Mouse (Mus musculus) skeletal muscle tissue, adult 2 months (tissue): Measurements from ENCODE around the gene Trim38.
A peak's percentile ranks its signal among the peaks of the same experiment; 100 is the strongest.

Source experiments
- DNase-seq: peaks from one replicate; pipeline ENCODE4 v3.0.0-alpha.2; 2012; ENCODE audit warnings: low read depth, low spot score

The Trim38 gene

DNA sequence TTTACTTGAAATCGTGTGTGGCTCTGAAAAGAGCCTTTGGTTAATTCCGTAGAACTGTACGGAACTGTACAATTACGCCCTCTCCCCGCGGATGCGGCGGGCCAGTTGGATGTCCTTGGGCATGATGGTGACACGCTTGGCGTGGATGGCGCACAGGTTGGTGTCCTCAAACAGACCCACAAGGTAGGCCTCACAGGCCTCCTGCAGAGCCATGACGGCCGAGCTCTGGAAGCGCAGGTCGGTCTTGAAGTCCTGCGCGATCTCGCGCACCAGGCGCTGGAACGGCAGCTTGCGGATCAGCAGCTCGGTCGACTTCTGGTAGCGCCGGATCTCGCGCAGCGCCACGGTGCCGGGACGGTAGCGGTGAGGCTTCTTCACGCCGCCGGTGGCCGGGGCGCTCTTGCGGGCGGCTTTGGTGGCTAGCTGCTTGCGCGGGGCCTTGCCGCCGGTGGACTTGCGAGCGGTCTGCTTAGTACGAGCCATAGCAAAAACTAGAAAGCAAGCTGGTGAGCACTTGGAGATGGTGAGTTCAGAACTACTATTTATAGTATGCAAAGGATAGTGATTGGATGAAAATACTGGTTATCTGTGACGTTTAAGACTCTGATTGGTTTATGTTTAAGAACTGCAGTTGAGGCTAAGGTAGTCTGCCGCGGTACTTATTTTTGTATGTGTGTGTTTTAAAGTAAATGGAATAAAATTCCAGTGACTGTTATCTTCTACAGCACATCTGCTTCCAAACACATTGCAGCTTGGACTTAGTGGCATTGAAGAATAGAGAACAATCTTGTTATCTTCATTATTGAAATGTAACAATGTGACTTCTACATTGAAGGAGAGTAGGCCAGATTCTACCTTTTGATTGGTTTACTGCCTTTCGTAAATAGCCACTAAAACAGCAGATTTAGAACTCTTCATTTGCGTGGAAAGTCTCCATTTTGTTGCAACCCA, 7.6 kb upstream of the Trim38 start, which contains the start of gene Hist1h3a:
Gene Hist1h3a (minus strand): TSS at position 516 of the 951 bp plus-strand sequence.
- peak; percentile 79 for DNase-seq

DNA sequence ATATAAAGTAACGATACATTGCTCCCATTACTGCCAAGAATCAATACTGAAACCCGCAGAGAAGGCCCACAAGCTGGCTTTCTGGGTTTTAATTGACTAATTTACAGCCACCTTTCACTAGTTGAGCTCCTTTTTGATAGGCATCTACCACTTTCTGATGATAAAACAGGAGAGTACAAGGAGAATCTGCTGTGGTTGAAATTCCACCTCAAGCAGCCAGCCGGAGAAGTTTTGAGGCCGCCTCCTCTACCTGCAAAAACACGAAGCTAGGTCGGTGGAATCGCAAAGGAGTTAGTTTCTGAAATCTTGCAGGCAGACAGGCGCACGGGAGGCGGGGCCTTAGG, 6.5 kb upstream of the Trim38 start:
- no peak for DNase-seq

DNA sequence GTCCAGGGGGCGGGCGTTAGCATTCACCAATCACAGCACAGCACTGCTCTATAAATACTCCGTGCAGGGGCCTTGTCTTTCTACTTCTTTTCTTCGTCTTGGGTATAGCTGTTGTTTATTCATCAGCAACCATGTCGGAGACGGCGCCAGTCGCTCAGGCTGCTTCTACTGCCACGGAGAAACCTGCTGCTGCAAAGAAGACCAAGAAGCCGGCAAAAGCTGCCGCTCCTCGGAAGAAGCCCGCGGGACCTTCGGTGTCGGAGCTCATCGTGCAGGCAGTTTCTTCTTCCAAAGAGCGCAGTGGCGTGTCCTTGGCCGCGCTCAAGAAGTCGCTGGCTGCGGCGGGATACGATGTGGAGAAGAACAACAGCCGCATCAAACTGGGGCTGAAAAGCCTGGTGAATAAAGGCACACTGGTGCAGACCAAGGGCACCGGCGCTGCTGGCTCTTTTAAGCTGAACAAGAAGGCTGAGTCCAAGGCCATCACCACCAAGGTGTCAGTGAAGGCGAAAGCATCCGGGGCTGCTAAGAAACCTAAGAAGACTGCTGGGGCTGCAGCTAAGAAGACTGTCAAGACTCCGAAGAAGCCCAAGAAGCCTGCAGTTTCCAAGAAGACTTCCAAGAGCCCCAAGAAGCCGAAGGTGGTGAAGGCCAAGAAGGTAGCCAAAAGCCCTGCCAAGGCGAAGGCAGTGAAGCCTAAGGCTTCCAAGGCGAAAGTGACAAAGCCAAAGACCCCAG, 6.0 kb upstream of the Trim38 start, which contains the start of gene Hist1h1a:
Gene Hist1h1a (plus strand): TSS at position 81 of the 738 bp plus-strand sequence.
- DNase-seq: peak; percentile 87

DNA sequence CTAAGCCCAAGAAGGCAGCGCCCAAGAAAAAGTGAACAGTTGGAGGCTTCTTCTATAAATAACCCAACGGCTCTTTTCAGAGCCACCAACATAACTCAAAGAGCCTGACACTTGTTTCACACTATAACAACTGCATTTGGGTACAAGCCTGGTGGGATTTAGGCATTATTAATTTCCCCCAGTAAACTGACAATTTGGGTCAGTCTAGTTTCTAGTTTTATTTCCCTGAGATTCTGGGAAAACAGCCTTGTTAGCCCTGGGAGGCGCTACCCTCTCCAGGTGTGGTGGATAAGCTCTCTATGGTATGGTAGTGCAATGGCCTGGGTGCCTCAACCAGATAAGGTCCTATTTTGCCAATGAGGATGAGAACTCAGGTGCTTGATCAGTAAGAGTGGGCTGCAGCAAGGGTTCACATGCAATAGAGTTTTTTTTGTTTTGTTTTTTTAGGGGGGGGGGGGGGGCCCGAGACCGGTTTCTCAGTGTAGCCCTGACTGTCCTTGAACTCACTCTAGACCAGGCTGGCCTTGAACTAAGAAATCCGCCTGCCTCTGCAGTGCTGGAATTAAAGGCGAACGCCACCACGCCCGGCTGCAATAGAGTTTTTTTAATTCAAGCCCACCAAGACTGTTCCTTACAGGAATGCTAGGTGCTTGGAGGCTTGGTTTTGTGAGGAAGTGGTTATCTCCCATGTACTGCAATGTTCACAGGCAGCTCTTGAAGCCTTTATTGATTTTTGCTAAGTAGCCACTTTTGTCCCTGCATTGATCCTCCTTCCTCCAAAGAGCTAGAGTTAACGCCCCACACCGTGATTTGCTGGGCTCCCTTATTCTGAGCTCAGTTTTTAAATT, 5.2 kb upstream of the Trim38 start:
- no peak for DNase-seq

DNA sequence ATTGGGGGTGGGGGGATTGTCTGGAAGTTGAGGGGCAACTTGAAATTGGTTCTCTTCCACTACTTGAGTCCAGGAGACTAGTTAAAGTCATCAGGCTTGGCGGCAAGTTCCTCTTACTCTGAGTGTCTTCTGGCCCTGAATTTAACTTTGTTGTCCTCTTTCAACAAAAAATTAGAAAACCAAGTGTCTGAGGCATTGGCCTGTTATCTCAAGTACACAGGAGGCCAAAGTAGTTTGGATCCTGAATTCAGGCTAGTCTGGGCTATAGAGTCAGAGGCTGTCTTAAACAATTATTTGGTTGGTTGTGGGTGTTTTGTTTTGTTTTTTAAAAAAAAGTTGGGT, 4.6 kb upstream of the Trim38 start:
- DNase-seq: no peak

DNA sequence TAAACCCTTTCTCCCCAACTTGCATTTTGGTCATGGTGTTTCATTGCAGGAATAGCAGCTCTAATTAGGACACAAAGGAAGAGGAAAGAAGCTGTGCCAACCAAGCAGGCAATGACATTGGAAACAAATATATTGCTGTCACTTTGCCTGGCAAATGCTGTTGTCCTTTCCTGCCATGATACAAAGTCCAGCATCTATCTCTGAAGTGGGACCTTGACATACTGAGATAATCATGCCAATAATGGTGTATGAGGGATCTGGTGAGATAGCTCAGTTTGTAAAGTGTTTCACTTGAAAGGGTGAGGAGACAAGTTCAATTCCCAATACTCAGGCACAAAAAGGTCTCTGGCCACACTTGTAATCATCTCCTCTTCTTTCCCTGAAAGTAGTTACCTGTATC, 2.9 kb upstream of the Trim38 start:
- DNase-seq: no peak

DNA sequence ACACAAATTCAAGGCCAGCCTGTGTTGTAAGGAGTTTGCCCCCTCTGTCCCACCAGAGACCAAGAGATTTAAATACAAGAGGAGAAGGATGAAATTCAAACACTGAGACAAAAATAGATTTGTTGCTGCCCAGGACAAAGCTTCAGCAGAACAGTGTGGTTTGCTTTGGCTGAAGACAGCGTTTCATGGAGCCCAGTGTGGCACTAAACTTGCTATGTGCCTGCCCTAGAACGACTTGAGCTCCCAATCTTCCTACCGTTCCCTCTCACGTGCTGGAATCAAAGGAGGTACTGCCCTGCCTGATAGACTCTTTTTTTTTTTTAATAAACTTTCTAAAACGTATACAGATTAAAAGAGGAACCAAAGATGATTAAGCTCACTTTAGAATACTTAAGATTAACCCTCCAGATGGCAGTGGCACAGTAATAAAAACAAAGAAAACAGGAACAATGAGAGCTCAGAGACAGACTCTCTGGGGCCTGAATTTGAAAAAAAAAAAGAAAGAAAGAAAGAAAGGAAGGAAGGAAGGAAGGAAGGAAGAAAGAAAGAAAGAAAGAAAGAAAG, 797 bp upstream of the Trim38 start:
- no peak for DNase-seq

DNA sequence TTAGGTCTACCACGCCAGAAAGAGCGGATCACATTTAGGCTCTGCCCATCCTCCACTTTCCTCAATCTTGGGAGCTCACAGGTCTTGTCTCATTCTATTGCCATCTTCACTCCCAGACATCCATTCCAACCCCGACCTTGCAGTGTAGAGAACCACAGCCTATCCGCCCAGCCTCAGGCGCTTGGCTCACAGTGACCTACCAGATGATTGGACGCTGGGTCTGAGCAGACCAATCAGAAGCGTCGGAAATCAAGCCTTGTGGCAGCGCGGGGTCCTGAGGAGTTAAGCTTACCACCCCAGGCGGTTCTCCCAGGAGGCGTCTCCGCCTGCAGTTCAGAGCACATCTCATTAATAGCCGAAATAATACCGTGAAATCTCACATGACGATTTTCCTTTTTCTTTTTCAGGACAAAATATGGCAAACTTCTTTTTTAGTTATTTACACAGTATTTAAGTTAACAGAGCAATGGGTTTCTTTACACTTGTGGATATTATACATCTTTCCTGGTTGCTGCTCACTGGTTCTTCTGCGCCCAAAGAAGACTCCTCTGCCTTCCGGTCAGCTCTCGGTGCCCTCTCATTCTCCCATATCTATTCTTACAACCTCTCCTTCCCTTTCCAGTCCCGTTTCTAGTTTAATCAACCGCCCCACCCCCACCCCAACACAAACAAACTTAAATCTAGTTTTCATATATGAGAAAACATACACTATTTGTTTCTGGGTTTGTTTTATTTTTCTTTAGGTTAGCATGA, 3.0 kb downstream of the Trim38 start:
- DNase-seq: no peak

DNA sequence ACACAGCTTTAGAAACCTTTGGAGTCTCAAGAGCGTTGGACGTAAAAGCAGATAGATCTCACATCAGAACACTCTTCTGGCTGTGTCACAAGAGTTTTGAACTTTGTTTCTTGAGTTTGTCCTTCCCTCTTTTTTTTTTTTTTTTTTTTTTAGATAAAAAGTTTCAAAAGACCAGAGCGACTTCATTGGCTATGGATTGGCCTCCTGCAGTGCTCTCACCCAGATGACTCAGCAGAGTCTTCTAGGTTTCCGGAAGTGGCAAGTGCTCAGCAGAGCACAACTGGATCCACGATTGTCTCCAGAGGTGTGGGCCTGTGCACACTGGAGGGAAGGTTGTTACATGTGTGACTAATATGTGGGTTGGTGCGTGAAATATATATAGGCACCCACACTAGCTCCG, 8.6 kb downstream of the Trim38 start:
- no peak for DNase-seq

DNA sequence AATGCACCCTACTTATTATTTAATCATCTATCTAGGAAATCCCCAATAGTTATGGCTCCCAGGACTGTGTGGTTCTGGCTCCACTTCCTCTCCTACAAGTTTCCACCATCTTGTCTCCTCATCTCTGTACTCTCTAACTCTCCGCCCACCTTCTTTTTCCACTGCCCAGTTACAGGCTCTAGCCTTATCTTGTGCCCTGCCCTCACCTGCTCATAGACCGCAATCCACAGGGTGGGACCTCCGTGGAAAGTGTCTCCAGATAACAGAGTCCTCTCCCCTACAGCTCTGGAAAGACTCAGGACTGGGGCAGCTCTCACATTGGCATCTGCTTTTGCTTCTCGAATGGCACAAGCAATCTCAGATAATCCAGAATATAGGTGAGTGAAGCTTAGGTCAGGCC, 9.3 kb downstream of the Trim38 start:
- no peak for DNase-seq

DNA sequence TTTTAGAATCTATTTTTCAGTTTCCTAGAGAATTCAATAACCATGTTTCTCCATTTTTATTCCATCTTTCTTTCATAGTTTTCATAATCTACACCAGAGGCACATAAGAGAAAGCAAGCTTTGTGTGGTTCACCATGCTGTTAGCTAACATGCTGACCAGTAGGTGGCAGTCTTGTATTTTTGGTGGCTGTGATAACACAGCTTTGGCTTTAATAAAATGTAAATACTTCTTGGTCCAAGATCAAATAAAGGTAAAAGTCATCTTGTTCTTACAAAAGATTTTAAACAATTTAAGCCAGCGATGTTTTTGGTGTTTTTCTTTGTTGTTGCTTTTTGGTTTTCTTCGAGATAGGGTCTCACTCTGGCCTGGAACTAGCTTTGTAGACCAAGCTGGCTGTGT, 22.8 kb downstream of the Trim38 start:
- DNase-seq: peak; percentile 9

DNA sequence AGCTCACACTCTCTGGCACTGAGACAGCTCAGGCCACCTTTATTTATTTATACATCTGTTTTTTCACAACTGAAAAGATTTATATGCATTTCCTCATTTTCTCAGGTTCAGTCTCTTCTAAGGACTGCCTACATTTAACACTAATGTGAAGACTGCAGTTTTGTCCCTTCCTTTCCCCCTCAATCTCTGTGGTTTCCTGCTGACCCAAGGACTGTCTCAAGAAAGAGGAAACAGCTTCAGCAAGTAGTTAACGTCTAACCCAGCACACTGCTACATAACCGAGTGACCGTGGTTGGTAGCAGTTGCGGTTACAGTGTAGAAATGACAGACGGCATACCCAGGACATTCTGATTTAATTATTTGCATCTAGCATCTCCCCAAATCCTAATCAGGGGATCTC, 29.7 kb downstream of the Trim38 start:
- DNase-seq: peak; percentile 3

DNA sequence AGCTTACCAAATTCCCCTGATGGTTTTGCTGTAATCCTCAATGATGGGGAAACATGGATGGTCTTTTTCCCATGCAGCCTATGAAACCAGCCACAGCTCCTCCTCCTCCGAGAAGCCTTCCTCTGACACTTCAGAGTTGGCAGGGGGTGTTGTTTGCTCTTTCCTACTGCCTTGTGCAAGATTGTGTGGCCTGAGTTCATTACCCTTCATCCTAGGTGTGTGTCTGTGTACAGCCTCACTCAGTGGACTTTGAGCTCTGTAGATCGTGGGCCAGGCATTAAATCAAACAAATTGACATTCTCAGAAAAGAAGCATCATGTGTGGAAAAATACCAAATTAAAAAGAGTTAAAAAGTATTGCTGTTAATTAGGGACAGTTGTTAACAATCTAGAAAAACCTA, 34.8 kb downstream of the Trim38 start:
- no peak for DNase-seq

DNA sequence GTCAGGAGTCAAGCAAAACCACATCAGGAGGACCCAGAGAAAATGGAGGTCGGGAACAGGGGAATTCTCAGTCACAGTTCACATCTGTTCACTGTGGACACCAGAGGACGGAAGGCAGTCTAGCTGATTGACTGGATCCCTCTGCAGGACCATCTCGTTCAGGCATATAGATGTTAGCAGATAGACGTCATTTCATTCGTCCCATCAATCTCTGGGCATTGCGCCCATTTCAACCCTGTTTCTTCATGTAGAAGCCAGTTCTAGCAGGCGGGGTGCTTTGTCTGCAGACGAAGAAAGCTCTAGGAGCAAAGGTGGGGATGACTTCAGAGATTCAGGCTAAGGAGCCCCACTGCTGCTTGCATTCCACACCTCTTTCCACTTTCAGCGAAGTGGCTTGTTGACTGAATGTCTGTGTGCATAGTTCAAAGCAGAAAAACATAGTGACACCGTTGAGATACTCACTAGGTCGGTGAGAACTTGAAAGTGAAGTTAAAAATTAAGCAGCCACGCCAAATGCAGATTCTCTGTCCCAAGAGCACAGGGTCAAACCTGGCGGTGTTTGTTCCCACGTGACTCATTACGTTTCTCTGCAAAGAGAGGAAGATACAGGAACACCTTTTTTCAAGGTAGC, 36.8 kb downstream of the Trim38 start, which contains the start of gene Slc17a2:
Gene Slc17a2 (plus strand): TSS at position 572 of the 631 bp plus-strand sequence.
- no peak for DNase-seq

DNA sequence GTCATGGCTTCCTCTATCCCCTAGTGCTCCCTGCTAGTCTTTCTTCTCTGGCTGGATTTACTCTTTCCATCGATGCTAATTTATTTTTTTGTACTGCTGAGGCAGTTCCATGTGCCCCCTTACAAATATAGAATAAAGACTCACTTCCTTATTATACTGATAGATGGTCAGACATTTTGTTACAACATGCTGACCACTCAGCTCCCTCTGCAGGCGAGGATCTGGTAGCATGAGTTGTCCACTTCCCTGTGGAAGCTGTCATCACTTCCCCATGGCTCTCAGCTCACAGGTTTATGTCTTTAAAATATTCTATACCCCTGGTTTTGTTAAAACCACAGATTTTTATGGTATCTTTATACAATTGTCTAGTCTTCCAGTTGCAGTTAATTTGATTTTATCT, 46.4 kb downstream of the Trim38 start:
- DNase-seq: no peak

DNA sequence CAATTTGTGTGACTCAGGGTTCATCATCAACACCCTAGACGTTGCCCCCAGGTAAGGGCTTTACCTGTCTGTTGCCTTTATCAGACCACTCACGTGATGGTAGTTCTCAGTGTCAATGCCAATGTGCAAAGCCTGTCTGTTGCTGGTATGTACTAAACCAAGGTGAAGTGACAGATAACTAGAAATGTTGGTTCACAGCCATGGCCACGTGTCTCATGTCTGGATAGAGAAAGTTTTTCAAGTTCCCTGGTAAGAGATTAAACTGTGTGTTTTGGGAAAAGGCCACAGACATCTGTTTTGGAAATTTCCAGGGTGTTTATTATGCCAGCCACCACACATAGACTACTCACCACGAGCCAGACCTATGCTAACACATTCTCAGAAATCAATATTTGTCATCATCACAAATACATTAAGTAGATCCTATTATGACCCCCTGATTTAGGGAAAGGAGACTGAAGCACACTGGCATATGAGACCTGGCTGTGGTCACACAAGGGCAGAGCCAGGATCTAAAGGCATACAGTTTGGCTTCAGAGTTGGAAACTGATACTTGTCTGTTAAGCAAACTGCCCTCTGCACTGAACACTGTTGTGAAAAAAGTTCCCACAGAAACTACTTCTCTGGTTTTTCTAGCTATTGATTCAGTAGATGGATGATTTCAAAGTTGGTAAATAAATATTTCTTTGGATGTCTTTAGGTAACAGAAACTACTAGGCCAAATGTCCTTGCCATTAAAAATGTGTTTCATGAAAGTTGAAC, 50.6 kb downstream of the Trim38 start:
- no peak for DNase-seq

DNA sequence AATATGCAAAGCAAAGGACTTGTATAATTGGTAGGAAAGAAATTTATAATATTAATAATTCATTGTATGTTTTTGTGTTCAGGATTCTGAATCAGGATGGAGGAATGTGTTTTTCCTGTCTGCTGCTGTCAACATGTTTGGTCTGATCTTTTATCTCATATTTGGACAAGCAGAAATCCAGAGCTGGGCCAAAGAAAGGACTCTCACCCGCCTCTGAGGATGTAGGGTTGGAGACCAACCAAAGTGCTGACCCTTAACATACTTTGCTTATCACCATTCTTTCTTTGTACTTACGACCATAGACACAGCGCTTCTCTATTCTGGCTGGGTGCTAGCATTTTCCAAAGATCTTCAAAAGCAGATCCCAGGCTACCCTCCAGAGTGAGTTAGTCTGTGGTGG, 52.5 kb downstream of the Trim38 start:
- no peak for DNase-seq

DNA sequence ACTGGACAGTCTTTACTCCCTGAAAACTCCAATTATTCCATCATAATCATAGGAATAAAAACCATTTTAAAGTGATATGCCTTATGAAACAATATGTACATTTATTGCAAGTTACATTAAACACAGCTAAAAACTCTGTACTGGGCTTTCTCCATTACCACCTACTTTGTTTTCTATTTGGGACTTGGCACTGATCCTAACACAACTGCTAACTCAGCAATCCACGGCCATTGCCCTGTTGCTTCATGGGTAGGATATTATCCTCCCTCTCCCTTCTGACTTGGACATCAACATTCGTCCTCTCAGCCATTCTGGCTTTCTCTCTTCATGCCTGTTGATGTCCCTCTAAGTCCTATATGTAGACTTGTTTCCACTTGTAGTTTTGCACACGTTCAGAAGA, 56.9 kb downstream of the Trim38 start:
- DNase-seq: no peak

DNA sequence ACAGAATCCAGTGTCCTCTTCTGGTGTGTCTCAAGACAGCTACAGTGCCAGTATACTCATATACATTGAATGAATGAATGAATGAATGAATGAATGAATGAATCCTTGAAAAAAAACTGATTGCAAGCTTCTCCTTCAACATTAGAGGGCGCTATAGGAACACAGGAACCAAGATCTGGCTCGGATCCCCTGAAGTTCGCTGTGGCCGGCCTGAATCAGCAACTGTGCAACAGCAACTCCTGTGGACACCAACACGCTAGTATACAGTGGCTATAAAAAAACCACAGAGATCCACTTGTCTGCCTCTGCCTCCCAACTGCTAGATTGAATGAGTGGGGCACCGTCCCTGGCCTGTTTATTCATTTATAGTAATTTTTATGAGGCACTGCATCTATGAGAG, 63.3 kb downstream of the Trim38 start:
- peak; percentile 51 for DNase-seq

DNA sequence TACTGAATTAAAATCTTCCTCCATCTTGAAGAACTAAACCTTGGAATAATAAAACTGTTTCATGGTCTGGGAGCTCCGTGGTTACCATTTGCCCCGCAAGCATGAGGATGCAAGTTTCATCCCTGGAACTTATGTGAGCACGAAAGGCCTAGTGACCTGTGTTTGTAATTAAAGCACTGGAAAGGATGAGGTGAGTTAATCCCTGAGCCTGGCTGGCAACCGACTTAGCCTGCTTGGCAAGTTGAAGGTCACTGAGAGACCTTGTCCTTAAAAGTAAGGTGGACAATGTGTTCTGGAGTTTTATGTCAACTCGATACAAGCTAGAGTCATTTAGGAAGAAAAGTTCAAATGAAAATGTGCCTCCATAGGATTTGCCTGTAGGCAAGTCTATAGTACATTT, 65.1 kb downstream of the Trim38 start:
- DNase-seq: no peak
